Mouse (Mus musculus) mouse trophoblast stem cell (cell line): ENCODE results near the gene Spred1.

Experiments used
- in situ Hi-C, 2 experiments: fragments of 300-500 bp; cut with MseI, MboI; formaldehyde crosslinking; loops; 2 replicates in 1 of 2; 3 replicates in 1 of 2; pipeline ENCODE4 v1.15.1; 2025

The Spred1 gene

DNA sequence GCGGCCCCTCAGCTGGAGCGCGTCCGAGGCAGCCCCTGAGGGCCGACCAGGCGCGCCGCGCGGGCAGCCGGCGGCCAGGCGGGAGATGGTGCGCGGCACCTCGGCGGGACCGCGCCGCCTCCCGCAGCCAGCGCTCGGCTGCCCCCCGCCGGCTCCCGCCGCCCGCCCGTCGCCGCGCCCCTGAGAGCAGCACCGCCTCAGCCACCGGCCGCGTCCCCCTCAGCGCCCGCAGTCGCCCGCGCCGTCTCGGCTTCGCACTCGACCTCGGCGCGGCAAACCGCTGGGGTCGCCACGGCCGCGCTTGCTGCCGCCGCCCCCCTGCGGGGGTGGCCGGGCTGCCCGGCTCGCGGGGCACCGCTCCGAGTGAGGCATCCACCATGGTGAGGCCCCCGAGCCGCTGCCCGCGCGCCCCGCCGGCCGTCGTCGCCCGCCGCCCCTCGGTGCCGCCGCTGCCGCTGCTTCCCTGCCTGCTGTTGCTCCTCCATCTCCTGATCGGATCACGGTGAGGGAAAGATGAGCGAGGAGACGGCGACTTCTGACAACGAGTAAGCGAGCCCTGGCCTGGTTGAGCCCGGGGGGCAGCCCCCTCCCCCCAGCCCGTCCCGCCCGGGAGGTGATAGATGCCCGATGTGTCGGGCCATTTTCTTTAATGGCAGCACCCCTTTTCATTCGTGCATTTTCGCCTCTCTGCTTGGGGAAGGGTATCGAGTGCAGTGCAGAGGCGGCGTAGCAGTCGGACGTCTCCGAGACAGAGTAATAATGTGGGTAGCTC is at the start of gene Spred1:
Gene Spred1, plus strand, starts transcription at position 163 of the 772 bp plus-strand sequence.
- in situ Hi-C loops, result no loop called here

GRCm38 (mm10) chr2:117071596-117071995 is 49.6 kb upstream of the Spred1 start:
- in situ Hi-C loops, result no loop called here

GRCm38 (mm10) chr2:117078711-117079110 is 42.5 kb upstream of the Spred1 start:
- in situ Hi-C loops, result no loop called here

DNA sequence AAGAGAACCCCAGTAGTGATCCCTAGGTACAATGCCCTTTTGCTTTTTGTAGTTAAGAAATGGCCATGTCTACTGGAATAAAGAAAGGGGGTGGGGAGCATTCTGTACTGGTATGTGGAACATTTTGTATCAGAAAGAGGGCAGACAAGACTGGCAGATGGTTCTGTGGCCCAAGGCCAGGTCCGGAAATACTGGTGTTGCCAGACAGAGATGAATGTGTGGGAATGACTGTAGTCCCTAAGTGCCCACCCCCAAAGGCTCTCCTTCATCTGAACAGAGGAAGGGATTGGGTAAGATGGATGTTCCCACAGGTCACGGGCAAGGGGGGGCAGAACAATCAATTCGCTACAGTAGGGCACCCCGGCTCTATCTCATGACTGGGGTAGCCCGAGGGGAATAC is 41.6 kb upstream of the Spred1 start:
- in situ Hi-C loops, result no loop called here

GRCm38 (mm10) chr2:117086002-117086765 is 35.0 kb upstream of the Spred1 start:
- in situ Hi-C loops, result no loop called here

GRCm38 (mm10) chr2:117086766-117087457 is 34.3 kb upstream of the Spred1 start:
- in situ Hi-C loops, result no loop called here

DNA sequence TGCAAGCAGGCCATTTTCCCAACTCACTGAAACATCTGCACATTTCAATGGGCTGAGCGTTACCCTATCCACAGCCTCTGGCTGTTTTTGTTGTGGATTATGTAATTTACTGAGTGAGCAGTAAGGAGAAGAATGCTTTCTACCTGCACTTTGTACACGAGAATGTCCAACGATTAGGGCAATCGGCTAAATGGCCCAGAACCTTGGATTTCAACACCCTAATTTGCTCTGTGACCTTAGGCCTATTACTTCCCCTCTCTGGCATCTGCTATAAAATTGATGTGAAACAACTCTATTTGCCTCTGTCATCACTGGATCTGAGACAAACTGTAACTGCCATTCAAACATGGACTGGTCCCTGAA is 33.7 kb upstream of the Spred1 start:
- in situ Hi-C loops, result no loop called here

DNA sequence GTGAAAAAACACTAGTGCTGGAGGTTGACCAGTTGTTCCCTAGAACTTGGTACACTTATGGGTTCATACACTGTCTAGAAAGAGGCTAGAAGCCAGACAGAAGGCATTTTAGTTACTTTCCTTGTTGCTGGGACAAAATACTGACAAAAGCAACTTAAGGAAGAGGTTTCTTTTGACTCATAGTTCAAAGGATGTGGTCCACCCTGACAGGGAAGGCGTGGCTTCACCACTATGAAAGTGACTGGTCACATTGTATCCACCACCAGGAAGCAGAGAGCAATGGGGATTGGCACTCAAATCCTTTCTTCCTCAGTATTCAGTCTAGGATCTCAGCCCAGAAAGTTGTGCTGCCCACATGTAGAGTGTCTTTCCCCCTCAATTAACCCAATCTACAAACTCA is 31.7 kb upstream of the Spred1 start:
- in situ Hi-C loops, result no loop called here

GRCm38 (mm10) chr2:117090061-117090460 is 31.1 kb upstream of the Spred1 start:
- in situ Hi-C loops, result no loop called here

GRCm38 (mm10) chr2:117092946-117093401 is 28.2 kb upstream of the Spred1 start:
- in situ Hi-C loops, result no loop called here

GRCm38 (mm10) chr2:117095491-117095890 is 25.7 kb upstream of the Spred1 start:
- in situ Hi-C loops, result no loop called here

- in situ Hi-C loops, result no loop called here
These were observed 23.9 kb upstream of the Spred1 start for GRCm38 (mm10) chr2:117097305-117097704.

- in situ Hi-C loops, result no loop called here
These were observed 21.9 kb upstream of the Spred1 start for GRCm38 (mm10) chr2:117099316-117099715.

GRCm38 (mm10) chr2:117103461-117103860 is 17.7 kb upstream of the Spred1 start:
- in situ Hi-C loops, result no loop called here

- in situ Hi-C loops, result no loop called here
These were observed 15.8 kb upstream of the Spred1 start for GRCm38 (mm10) chr2:117105407-117105806.

- in situ Hi-C loops, result no loop called here
These were observed 13.1 kb upstream of the Spred1 start for GRCm38 (mm10) chr2:117108059-117108458.

DNA sequence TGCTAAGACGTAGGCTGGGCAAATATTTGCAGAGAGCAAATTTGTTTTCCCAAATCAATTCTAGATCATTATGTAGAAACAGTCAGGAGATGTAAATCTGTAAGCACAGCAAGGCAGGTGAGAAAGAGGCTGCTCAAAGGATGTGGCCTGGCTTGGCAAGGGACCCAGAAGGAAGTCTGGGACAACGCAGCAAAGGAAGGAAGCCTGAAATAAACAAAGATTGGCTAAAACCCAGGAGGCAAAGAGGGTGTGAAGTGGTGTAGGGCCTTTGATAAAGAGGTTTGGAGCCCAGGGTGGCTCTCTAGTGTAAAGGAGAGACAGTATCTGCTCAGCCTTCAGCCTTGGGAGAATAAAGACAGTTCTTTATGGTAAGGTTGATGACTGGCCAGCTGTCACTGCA is 11.9 kb upstream of the Spred1 start:
- in situ Hi-C loops, result no loop called here

DNA sequence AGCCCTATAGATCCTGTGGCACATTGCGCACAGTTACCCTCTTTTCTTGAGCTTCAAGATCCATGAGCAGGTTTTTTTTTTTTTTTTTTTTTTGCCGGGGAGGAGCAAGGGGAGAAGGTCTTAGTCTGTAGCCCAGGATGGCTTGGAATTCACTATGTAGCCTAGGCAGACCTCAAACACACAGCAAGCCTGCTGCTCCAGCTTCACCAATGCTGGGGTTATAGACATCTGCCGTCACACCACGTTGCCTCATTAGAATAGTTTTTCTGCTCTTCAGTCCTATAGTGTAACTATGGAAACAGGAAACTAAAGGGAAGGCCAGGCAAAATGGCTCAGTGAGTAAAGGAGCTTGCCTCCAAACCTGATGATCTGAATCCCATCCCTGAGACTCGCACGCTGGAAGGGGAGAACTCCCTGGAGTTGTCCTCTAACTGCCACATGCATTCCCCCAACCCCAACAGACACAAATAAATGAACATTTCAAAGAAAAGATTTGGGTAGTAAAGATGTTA is 10.8 kb upstream of the Spred1 start:
- in situ Hi-C loops, result no loop called here

GRCm38 (mm10) chr2:117113262-117113661 is 7.9 kb upstream of the Spred1 start:
- in situ Hi-C loops, result no loop called here

GRCm38 (mm10) chr2:117113762-117114161 is 7.4 kb upstream of the Spred1 start:
- in situ Hi-C loops, result no loop called here

- in situ Hi-C loops, result no loop called here
These were observed 2.7 kb upstream of the Spred1 start for GRCm38 (mm10) chr2:117118516-117118915.
